Comparison of ENCODE assay signal across 16 mouse cellular contexts in genomic region chr2:29857341-29857740, GRCm38 (mm10). TPM values are rescaled to one million over a fixed set of nuclear protein-coding genes. Genes with fewer than 3 reads are reported as not detected.
DNase-seq lines count a peak whose midpoint lies in the region; ATAC-seq and TF ChIP-seq lines count a peak whose summit lies in the region.
"Had no signal": no experiment of that assay in that cellular context is flagged by ENCODE, and none has a peak within 500 bp of the region (broad histone marks: within the 10 kb centered on the region; RNA-seq: fewer than 3 reads in every experiment).

No protein-coding gene starts in this region.

- DNase-seq in gastrocnemius, postnatal 14 days, result peak; percentile 60
- no peak for DNase-seq in gastrocnemius, adult 18-20 months (ENCODE audit: low spot score)
- peak; percentile 57 for DNase-seq in 3134 (ENCODE audit: extremely low read depth, insufficient read length, low spot score)
- no peak for DNase-seq in retina, embryonic 14.5 days (ENCODE audit: low spot score)
- no peak for DNase-seq in right cerebral cortex, postnatal 14 days
- no peak for DNase-seq in left cerebral cortex, postnatal 10 days (ENCODE audit: extremely low spot score in 1 of 2, low spot score in 2 of 2)
- DNase-seq: adrenal gland, postnatal 14 days; heart, adult 11 months; heart, postnatal 10 days; kidney, adult 9 months; liver; thymus, adult 2 months had no signal

- H3K27ac ChIP-seq in cortical plate, adult 2 months (ENCODE audit: insufficient read depth, low read length), result peak overlapping the region; percentile 87
- H3K27ac ChIP-seq: forebrain, embryonic 15.5 days had no signal

- intact Hi-C loops in gastrocnemius, postnatal 14 days (cut with DNase I; ENCODE audit: low total_unique reads), result loop anchor here (5.0 kb wide), 1 partner anchor 40 kb away; no protein-coding TSS in a partner anchor
- intact Hi-C loops in left cerebral cortex, postnatal 10 days (cut with DNase I), result no loop called here

- no peak overlapping the region for H3K4me3 ChIP-seq in cortical plate, adult 2 months (ENCODE audit: insufficient read depth, low read length)
- H3K4me3 ChIP-seq: forebrain, embryonic 15.5 days had no signal

- no peaks in the 10 kb centered on the region for H3K4me1 ChIP-seq in cortical plate, adult 2 months (ENCODE audit: control insufficient read depth, insufficient read depth, low read length)

- TF ChIP-seq POLR2A in cortical plate, adult 2 months (IDR thresholded peaks at IDR 0.05; ENCODE audit: extremely low read depth, insufficient read depth, low read length), result no peak

- peak; percentile 30; the same call in 1 of the 2 replicates for ATAC-seq in megakaryocyte progenitor cell, adult 5-6 weeks (replicated peaks; ENCODE audit: poor library complexity)
- ATAC-seq: forebrain, embryonic 15.5 days; lung, postnatal 0 days had no signal

- TF ChIP-seq CTCF in cortical plate, adult 2 months (IDR thresholded peaks at IDR 0.05; ENCODE audit: extremely low read depth, insufficient read depth, low read length), result no peak

RNA-seq across cellular contexts. Expression of gene Cercam, which starts 11.6 kb away (rescaled TPM):
- 10 to 100 TPM; 17.7 TPM for total RNA-seq in gastrocnemius, postnatal 14 days (2021)
- total RNA-seq in gastrocnemius, adult 18-20 months (2021), result 1 to 10 TPM; 1.6 to 1.7 TPM
- polyA plus RNA-seq in cortical plate, adult 2 months (2012; rRNA removed), result 18.4 and 21.0 TPM in 2 replicates
- 13.0 and 13.9 TPM in 2 replicates for total RNA-seq in megakaryocyte progenitor cell, adult 5-6 weeks (2015)
- 7.7 and 10.8 TPM in 2 replicates for total RNA-seq in megakaryocyte progenitor cell, adult 5-6 weeks (2017)
- total RNA-seq in left cerebral cortex, postnatal 10 days (2021), result 10 to 100 TPM; 13.2 to 13.4 TPM

RNA-seq across cellular contexts. Expression of gene Odf2, which starts 31.7 kb away (rescaled TPM):
- 10 to 100 TPM; 15.1 to 16.1 TPM for total RNA-seq in gastrocnemius, postnatal 14 days (2021)
- 10 to 100 TPM; 10.4 to 11.9 TPM for total RNA-seq in gastrocnemius, adult 18-20 months (2021)
- 172 and 188 TPM in 2 replicates for polyA plus RNA-seq in cortical plate, adult 2 months (2012; rRNA removed)
- total RNA-seq in megakaryocyte progenitor cell, adult 5-6 weeks (2015), result 34.4 and 47.6 TPM in 2 replicates
- total RNA-seq in megakaryocyte progenitor cell, adult 5-6 weeks (2017), result 81.5 and 107 TPM in 2 replicates
- total RNA-seq in left cerebral cortex, postnatal 10 days (2021), result 100 to 1,000 TPM; 106 to 118 TPM

RNA-seq across cellular contexts. Expression of gene Urm1, which starts 37.5 kb away (rescaled TPM):
- 10 to 100 TPM; 21.1 to 21.9 TPM for total RNA-seq in gastrocnemius, postnatal 14 days (2021)
- total RNA-seq in gastrocnemius, adult 18-20 months (2021), result 10 to 100 TPM; 23.9 to 30.3 TPM
- polyA plus RNA-seq in cortical plate, adult 2 months (2012; rRNA removed), result 68.6 and 75.0 TPM in 2 replicates
- 12.7 and 13.7 TPM in 2 replicates for total RNA-seq in megakaryocyte progenitor cell, adult 5-6 weeks (2015)
- total RNA-seq in megakaryocyte progenitor cell, adult 5-6 weeks (2017), result 15.8 and 20.5 TPM in 2 replicates
- 10 to 100 TPM; 54.7 to 61.8 TPM for total RNA-seq in left cerebral cortex, postnatal 10 days (2021)

RNA-seq across cellular contexts. Expression of gene Slc27a4, which starts 54.9 kb away (rescaled TPM):
- total RNA-seq in gastrocnemius, postnatal 14 days (2021), result 10 to 100 TPM in 1 of 2 experiments, 1 to 10 TPM in 1; 8.6 to 10.1 TPM
- 1 to 10 TPM; 6.5 to 7.0 TPM for total RNA-seq in gastrocnemius, adult 18-20 months (2021)
- polyA plus RNA-seq in cortical plate, adult 2 months (2012; rRNA removed), result 74.2 and 77.1 TPM in 2 replicates
- total RNA-seq in megakaryocyte progenitor cell, adult 5-6 weeks (2015), result 4.2 and 5.5 TPM in 2 replicates
- 6.8 and 7.2 TPM in 2 replicates for total RNA-seq in megakaryocyte progenitor cell, adult 5-6 weeks (2017)
- total RNA-seq in left cerebral cortex, postnatal 10 days (2021), result 10 to 100 TPM; 96.5 to 100.0 TPM

Comparison
In these comparisons a context has a peak if more than half of its experiments do, and no peak if none do; other contexts are left out.
1. DNase-seq: peak in gastrocnemius, postnatal 14 days (single experiment) and 3134 (single experiment); none in gastrocnemius, adult 18-20 months (single experiment), retina, embryonic 14.5 days (single experiment), right cerebral cortex, postnatal 14 days (single experiment) and left cerebral cortex, postnatal 10 days (0 of 2).